Mouse (Mus musculus): ENCODE measurements around the gene Celsr2. TPM values are rescaled to one million over a fixed set of nuclear protein-coding genes. Genes with fewer than 3 reads are reported as not detected.

The Celsr2 gene
- 7.8 TPM for total RNA-seq (2023)

DNA sequence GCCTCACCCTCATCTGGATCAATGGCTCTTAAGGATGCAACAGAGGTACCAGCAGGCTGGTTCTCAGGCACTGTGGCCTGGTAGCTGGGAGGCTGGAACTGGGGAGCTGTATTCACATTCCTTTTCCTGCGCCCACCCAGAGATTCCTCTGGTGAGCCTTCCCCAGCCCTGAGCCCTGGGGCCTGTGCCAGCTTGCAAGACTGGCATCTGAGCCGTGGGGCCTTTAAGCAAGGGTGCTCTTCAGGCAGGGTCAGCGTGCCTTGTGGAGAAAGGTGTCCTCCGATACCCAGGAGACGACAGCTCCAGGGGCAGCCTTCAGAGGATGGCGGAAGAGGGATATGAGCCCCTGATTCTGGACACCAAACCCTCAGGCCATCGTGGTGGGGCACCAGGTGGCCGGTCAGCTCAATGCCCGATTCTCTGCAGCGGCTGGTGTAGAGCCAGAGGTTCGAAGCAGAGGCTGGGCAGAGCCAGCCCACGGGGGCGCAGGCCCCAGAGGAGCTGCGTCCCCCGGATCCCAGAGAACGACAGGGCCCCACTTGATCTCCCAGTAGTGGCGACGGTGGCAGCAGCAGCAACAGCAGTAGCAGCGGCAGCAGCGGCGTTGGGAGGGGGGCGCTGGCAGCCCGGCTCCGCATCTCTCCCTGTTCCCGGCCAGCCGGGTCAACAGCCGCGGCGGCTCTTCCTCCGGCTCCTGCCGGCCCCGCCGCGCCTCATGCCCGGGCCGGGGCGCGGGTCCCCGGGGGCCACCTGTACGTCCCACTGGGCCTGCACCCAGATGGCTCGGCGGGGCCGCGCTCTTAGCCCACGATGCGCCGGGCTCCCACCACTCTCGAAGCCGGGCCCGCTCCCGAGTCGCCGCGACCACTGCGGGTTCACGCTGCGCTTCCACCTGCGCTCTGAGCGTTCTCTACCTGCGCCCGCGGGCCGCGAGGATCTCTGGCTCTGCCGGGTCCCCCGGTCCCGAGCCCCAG lies at the start of gene Celsr2:
Gene Celsr2, minus strand, starts transcription at position 696 of the 974 bp plus-strand sequence.

DNA sequence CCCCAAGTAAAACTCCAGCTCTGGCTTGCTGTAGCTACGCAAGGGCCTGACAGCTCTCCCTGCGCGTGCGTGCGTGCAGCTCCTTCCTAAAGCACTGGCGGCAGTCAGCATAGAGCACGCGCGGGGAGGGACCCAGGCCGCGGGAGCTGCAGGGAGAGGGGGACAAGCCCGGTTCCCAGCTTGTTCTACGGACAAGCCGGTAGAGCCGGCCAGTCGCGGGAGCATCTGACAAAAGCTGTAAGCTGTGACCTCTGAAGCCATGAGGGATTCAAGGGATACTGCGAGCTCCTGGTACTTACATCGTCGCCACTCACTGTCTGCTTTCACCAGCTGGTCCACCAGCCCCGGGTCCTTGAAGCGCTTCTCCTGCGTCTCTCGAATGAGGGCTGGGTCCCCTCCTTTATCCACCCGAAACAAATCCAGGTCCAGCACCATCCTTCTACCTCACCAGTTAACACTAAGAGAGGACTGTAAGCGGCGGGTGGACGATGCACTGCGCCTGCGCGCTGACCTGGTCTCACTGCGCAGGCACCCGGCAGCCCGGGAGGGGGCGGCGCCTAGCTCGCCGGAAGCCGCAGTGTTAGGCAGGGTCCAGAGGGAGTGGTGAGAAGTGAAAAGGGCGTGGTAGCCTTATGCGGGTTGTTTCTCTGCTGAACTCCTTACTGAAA lies 29.5 kb upstream of the Celsr2 start, which contains the start of gene Sars:
Gene Sars, minus strand, starts transcription at position 512 of the 668 bp plus-strand sequence.

DNA sequence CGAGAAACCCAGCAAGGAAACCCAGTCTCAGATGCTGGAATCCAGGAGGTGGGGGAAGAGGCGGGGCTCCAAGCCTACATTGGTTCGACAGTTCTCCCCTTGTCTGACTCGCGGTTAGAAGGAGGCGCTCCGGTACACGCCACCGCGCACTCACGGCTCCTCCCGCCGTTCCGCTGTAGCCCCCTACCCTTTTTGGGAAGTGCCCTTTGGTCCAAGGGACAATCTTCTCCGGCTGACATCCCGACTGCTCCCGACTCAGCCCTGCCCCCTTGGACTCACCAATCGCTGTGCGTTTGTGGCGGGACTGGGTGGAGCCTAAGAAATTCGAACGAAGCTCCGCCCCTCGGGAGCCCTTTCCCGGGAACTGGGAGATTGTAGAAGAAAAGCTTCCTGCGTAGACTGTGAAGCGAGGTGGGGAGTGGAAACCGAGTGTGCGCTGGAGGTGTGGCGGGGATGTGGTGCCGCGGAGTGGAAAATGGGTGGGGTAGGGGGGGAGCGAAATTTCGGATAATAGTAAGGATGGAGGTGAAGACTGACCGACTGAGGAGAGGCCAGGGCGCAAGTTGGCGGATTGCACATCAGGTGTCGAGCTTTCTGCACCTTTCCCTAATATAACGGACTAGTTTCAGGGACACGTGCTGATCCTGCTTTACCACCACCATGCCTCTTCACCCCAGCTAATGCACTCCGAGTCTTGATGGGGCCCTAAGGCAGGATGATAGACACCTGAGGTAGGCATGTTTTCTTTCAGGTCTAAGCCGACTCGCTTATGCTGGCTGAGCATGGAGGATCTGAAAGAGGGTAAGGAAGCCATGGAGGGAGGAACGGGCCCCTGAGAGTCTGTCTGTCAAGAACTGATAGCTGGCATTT lies 31.6 kb downstream of the Celsr2 start, which contains the start of gene Psrc1:
Gene Psrc1, plus strand, starts transcription at position 355 of the 870 bp plus-strand sequence.

DNA sequence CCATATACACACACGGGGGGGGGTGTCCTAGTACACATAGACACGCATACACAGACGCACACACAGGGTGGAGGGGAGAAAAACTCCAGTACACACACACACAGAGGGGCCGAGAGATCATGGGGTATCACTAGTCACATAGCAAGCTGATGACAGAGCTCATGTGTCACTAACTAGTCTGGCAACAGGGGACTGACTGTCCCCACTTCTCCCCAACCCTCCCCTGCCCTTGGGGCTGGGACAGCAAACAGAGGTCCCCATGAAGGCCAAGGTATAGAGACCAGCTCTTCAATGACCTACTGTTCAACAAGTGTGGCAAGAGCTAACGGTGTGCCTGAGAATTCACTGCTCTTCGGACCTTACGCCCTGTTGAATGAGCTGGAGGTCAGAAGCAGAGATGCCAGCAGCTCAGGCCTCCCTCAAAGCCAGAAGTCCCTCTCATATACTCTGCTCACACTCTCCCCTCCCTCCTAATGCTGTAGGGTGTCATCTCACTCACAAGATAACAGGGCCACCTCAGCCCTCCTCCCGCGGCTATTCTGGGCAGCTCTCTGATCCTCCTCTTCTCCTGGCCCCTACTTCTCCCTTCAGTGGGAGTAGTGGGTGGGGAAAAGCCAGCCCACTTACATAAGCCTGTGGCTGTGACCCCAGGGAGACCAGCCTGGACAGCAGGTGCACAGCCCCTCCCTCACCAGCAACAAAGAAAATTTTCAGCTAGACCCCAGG lies 50.9 kb downstream of the Celsr2 start, which contains the start of gene Mybphl:
Gene Mybphl, plus strand, starts transcription at position 642 of the 726 bp plus-strand sequence.

Other genes with a start within 250 kb of the Celsr2 start
- gene Amigo1, start 229.2 kb downstream of the Celsr2 start, total RNA-seq (2023) = 3.4 TPM
- 25.2 TPM for gene Cyb561d1, start 214.3 kb downstream of the Celsr2 start, total RNA-seq (2023)
- gene Atxn7l2, start 204.6 kb downstream of the Celsr2 start, total RNA-seq (2023) = 38.6 TPM
- not detected for gene Sypl2, start 188.9 kb downstream of the Celsr2 start, total RNA-seq (2023)
- 36.6 TPM for gene Psma5, start 158.6 kb downstream of the Celsr2 start, total RNA-seq (2023)
- gene Sort1, start 131.5 kb downstream of the Celsr2 start, total RNA-seq (2023) = 0.95 TPM
- not detected for gene Mybphl, start 50.6 kb downstream of the Celsr2 start, total RNA-seq (2023)
- 0.40 TPM for gene Psrc1, start 31.7 kb downstream of the Celsr2 start, total RNA-seq (2023)
- gene Sars, start 29.7 kb upstream of the Celsr2 start, total RNA-seq (2023) = 143 TPM
- gene 1700013F07Rik, start 118.6 kb upstream of the Celsr2 start, total RNA-seq (2023) = not detected
- gene 5330417C22Rik, start 121.0 kb upstream of the Celsr2 start, total RNA-seq (2023) = 0.09 TPM
- gene Tmem167b, start 146.9 kb upstream of the Celsr2 start, total RNA-seq (2023) = 37.3 TPM
- gene Taf13, start 156.1 kb upstream of the Celsr2 start, total RNA-seq (2023) = 28.9 TPM
- 15.6 TPM for gene Wdr47, start 175.7 kb upstream of the Celsr2 start, total RNA-seq (2023)
- gene Clcc1, start 238.4 kb upstream of the Celsr2 start, total RNA-seq (2023) = 41.3 TPM

All from CD8-positive naive resting alpha-beta T cell, adult 57 days (primary cell).